Comparison of ENCODE assay signal across 13 mouse cellular contexts in the genomic region with DNA sequence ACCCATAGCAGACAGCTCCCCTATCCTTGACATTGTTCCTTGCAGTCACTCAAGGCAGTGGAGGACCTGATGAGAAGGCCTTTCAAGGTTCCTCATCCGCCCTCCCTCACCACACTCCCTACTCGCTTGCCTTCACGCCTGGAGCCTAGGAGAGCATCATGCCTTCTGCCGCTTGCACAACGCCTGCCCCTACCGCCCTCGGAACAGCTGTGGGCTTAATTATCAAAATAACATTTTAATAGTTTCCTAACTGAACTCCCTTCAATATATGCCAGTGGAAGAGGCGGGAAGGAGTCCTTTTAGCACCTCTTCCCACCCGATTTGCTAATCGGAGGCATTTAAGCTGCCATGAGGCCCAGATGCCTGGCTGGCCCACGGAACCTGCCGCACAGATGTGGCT.
DNase-seq lines count a peak whose midpoint lies in the region.
"Had no signal": no experiment of that assay in that cellular context is flagged by ENCODE, and none has a peak within 500 bp of the region (broad histone marks: within the 10 kb centered on the region; RNA-seq: fewer than 3 reads in every experiment).

No protein-coding gene starts in this region.

- DNase-seq in layer of hippocampus, adult 11-12 months (ENCODE audit: low spot score) = peak; percentile 58
- no peak for DNase-seq in layer of hippocampus, postnatal 10 days (ENCODE audit: low spot score in 2 of 2)
- DNase-seq in brain, adult 2 months (ENCODE audit: low read depth, low spot score) = peak; percentile 53
- peak; percentile 37 for DNase-seq in layer of hippocampus, adult 9-10 months (ENCODE audit: low spot score)
- peak; percentile 24 for DNase-seq in telencephalon, adult 2 months (ENCODE audit: low read depth, low spot score)
- DNase-seq in heart, adult 11 months = no peak
- DNase-seq in thymus, postnatal 14 days = no peak
- DNase-seq: adrenal gland, adult 8-10 months; adrenal gland, postnatal 25 days; cerebellum, adult 18-20 months; cerebellum, adult 9-10 months; cerebellum, postnatal 14 days; gastrocnemius, postnatal 36 days had no signal

Comparison
In these comparisons a context has a peak if more than half of its experiments do, and no peak if none do; other contexts are left out.
1. DNase-seq: peak in layer of hippocampus, adult 11-12 months (single experiment), brain, adult 2 months (single experiment), layer of hippocampus, adult 9-10 months (single experiment) and telencephalon, adult 2 months (single experiment); none in layer of hippocampus, postnatal 10 days (0 of 2), heart, adult 11 months (single experiment) and thymus, postnatal 14 days (single experiment).